Mouse (Mus musculus) yolk sac, embryonic 10.5 days (tissue): ENCODE results near the gene Nol10.
"Not testable (repeated sequence)": the region's sequence is repeated elsewhere in the genome, so short reads cannot be mapped to it uniquely, and the experiment has no call there.

Experiments
- DNase-seq: peaks from one replicate; pipeline ENCODE4 v3.0.0-alpha.2; 2017; ENCODE audit warnings: low spot score

Nol10 gene

DNA sequence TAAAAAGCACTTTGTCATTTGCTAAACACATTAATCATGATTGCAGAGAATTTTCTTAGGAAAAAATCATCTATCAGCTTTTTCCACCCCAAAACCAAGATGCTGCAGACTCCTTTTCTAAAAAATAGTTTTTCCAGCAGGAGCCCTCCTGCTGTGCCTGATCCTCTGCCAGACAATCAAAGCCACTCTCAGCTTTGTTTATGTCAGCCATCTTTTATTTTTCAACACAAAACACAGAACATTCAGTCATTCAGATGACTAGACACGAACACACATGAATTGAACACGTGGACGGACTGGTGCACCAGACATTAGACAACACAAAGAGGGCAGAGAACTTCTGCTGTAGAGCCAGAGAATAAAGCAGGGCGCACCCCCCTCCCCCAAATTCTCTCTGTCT lies 115.4 kb downstream of the Nol10 start:
- DNase-seq: no peak

DNA sequence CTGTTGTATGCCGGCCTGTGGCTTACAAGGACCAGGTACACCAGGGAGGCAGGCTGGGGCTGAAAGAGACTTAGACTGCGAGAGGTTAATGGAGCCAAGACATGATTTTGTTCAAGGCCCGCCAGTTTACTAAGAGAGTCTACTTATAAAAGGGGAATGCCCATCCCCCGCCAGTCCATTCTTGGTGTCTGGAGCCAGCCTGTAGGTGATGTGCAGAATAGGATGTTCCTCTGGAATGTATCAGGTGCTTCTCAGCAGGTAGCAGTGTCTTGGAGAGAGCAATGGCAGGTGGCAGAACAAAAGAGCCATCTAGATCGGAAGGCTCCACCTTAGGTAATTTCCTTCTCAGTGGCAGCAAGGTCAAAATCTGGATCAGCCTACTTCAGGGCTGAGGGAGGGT lies 116.3 kb downstream of the Nol10 start:
- not testable (repeated sequence) for DNase-seq

- no peak for DNase-seq
Observed at GRCm38 (mm10) chr12:17466791-17467190, 118.5 kb downstream of the Nol10 start.

DNA sequence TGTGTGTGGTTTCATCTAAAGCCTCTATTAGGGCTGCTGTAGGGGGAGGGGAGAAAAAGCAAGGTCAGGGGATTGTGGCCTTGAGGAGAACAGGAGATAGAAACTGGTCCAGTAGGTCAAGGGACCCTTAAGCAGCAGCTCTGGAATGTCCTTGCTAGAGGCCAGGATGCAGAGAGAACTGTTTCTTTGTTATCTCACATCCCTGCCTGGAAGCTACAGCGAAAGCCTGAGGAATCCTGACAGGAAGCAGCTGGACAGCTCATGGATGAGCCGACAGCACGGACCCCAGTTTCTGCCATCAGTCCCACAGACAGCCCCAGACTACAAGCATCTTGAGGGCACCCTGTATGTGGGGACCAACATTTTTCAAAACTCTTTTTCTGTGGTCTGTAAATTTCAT lies 120.1 kb downstream of the Nol10 start:
- no peak for DNase-seq

GRCm38 (mm10) chr12:17469869-17470268 lies 121.6 kb downstream of the Nol10 start:
- peak; percentile 76 for DNase-seq

DNA sequence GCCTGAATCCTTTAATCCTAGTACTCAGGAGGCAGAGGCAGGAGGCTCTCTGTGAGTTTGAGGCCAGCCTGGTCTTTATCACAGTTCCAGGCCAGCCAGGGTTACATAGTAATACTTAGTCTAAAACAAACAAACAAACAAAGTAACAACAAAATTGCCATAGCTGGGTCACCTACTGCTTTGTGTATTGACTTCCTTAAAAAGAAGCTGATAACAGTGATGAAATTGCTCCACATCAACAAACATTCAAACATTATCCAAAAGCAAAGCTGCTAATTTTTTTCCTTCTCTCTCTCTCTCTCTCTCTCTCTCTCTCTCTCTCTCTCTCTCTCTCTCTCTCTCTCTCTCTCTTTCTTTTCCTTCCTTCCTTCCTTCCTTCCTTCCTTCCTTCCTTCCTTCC lies 122.3 kb downstream of the Nol10 start:
- not testable (repeated sequence) for DNase-seq

- DNase-seq: no peak
Observed at GRCm38 (mm10) chr12:17471405-17471804, 123.1 kb downstream of the Nol10 start.

DNA sequence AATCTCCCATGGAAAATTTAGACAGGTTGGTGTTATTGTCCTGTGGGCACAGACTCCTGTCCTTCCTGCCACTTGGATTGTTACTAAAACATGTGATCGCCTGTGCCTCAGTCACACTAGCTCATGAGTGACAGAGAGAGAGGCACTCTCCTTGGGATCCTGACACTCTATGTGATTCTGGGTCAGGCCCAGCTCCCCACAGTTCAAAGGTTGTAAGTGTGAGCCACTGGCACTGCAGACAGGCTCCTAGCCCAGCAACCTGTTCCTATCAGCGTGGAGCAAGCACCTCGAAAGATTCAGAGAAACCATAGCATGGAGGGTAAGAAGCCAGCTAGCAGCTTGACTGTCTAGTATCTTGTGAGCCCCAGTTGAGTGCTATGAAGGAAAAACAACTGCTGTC lies 124.9 kb downstream of the Nol10 start:
- no peak for DNase-seq

DNA sequence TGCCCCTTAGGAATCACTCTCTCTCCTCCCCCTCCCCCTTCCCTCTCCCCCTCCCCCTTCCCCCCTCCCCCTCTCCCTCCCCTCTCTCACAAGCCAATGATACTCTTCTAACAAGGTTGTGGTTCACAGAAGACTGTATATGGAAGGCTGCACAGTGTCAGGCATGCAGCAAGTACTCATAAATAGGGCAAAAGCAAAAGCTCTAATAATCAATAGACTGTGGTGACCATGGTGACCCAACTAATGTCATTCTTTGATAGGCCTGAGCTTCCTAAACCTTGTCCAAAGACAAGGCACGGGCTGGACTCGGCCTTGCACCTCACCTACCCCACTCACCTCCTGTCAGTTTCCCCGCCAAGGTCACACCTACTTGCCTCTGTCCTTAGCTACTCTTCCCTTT lies 125.6 kb downstream of the Nol10 start:
- no peak for DNase-seq

DNA sequence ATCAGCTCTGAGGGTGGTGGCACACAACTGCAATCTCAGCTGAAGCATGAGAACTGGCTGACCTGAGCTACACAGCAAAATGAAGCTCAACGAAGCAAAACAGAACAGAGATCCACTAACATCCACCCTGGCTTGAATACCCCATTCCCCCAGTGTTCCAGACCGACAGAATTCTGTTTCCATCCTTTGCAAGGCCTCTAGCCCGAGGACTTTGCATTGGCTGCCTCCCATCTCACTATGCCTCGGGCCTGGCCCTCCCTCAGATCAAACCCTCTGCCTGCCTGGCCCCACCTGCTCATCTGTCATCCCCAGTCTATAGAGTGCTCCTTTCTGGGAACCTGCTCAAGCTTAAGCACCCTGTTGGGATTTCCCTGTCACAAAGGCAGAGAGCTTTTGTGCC lies 126.4 kb downstream of the Nol10 start:
- no peak for DNase-seq

GRCm38 (mm10) chr12:17475146-17475545 lies 126.9 kb downstream of the Nol10 start:
- no peak for DNase-seq

- no peak for DNase-seq
Observed at GRCm38 (mm10) chr12:17478196-17478595, 129.9 kb downstream of the Nol10 start.

- no peak for DNase-seq
Observed at GRCm38 (mm10) chr12:17478856-17479255, 130.6 kb downstream of the Nol10 start.
